Mouse (Mus musculus) spleen, postnatal 36 days (tissue): Measurements from ENCODE around the gene Serpinb9.
"Not testable (repeated sequence)": the region's sequence is repeated elsewhere in the genome, so short reads cannot be mapped to it uniquely, and the experiment has no call there.

Experiments
- DNase-seq, 2 experiments: peaks; one replicate each; pipeline ENCODE4 v3.0.0; 2022; ENCODE audit warnings: low spot score in 2 of 2, mixed read lengths in 1 of 2

Serpinb9 gene

GRCm38 (mm10) chr13:33002950-33003349 is at the start of gene Serpinb9:
Gene Serpinb9, plus strand, starts transcription at chr13:33003250.
- DNase-seq = no peak

GRCm38 (mm10) chr13:32956537-32956936 is 46.5 kb upstream of the Serpinb9 start:
- DNase-seq = no peak

GRCm38 (mm10) chr13:32957917-32958316 is 45.1 kb upstream of the Serpinb9 start:
- no peak for DNase-seq

- not testable (repeated sequence) for DNase-seq
Measured at GRCm38 (mm10) chr13:32958521-32958920, 44.5 kb upstream of the Serpinb9 start.

GRCm38 (mm10) chr13:32963990-32964753 is 38.9 kb upstream of the Serpinb9 start:
- no peak for DNase-seq

GRCm38 (mm10) chr13:32964989-32965811 is 37.9 kb upstream of the Serpinb9 start, which contains the start of gene Serpinb6b:
Gene Serpinb6b, plus strand, starts transcription at chr13:32965209.
- peak; percentile 51 to 58 for DNase-seq

- DNase-seq = peak; percentile 65 to 71
Measured at GRCm38 (mm10) chr13:32966116-32966515, 36.9 kb upstream of the Serpinb9 start.

GRCm38 (mm10) chr13:32967233-32967632 is 35.8 kb upstream of the Serpinb9 start:
- no peak for DNase-seq

GRCm38 (mm10) chr13:32968353-32968984 is 34.6 kb upstream of the Serpinb9 start:
- DNase-seq = peak; percentile 52 to 77

GRCm38 (mm10) chr13:32968996-32969640 is 33.9 kb upstream of the Serpinb9 start:
- no peak for DNase-seq

- DNase-seq = no peak
Measured at GRCm38 (mm10) chr13:32969641-32970040, 33.4 kb upstream of the Serpinb9 start.

- no peak for DNase-seq
Measured at GRCm38 (mm10) chr13:32970776-32971175, 32.3 kb upstream of the Serpinb9 start.

GRCm38 (mm10) chr13:32974268-32974667 is 28.8 kb upstream of the Serpinb9 start:
- no peak for DNase-seq

GRCm38 (mm10) chr13:32974889-32975460 is 28.1 kb upstream of the Serpinb9 start:
- DNase-seq = no peak

GRCm38 (mm10) chr13:32975710-32976109 is 27.3 kb upstream of the Serpinb9 start:
- DNase-seq = no peak

GRCm38 (mm10) chr13:32982556-32983042 is 20.5 kb upstream of the Serpinb9 start:
- no peak for DNase-seq

- no peak for DNase-seq
Measured at GRCm38 (mm10) chr13:32986256-32986655, 16.8 kb upstream of the Serpinb9 start.

- peak; percentile 67 to 82 for DNase-seq
Measured at GRCm38 (mm10) chr13:32993152-32993893, 9.7 kb upstream of the Serpinb9 start.

- DNase-seq = no peak
Measured at GRCm38 (mm10) chr13:32993894-32994242, 9.2 kb upstream of the Serpinb9 start.

GRCm38 (mm10) chr13:32995051-32995450 is 8.0 kb upstream of the Serpinb9 start:
- no peak for DNase-seq

GRCm38 (mm10) chr13:33001341-33001740 is 1.7 kb upstream of the Serpinb9 start:
- DNase-seq = no peak
